Mouse (Mus musculus) adrenal gland, adult 18-20 months (tissue): Measurements from ENCODE around the gene Myo3b. TPM values are rescaled to one million over a fixed set of nuclear protein-coding genes. Genes with fewer than 3 reads are reported as not detected.

Source experiments
- DNase-seq, 2 experiments: peaks; one replicate each; pipeline ENCODE4 v3.0.0; 2021 to 2022; ENCODE audit warnings: low spot score in 2 of 2
- total RNA-seq, 2 experiments: library from RNA; stranded (reverse); gene quantifications; 1 replicate in 1 of 2; 2 replicates in 1 of 2; pipeline ENCODE4 v1.2.3; 2021

Myo3b gene
- total RNA-seq, 2 experiments from 2014 or later: not detected

DNA sequence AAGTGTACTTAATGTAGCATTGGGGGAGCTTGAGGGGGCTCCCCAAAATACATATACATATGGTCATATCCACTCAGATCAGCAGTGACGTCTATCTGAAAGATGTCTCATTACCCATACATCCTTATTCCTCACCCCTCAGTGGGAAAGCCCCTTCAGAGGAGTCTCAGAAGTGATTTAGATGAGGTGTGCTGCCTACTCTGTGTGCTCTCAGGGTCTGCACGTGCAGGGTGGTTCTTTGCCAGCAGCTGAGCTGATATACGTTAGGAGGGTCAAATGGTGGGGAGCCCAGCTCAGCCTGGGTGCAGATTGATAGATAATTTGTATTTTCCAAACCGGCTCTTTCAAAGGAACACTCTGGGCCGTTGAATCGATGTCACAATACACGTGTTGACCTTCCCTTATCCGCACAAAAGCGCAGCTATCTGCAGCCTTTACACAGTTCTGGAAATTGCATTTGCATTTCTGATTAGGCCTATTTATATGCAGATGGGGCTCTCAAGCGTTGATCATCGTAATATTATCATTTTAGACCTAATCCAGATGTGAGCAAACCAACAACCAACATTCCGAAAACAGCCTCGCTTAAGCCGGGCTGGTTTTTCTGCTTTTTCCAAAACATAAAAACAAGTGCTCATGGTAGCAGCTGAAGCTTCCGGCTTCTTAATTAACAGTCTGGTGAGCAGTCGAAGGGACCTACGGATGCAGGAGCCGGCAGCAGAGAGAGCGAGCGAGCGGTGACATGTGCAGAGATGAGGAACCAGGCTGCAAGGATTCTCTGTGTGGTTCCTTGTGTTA, 88.6 kb downstream of the Myo3b start:
- DNase-seq: no peak

DNA sequence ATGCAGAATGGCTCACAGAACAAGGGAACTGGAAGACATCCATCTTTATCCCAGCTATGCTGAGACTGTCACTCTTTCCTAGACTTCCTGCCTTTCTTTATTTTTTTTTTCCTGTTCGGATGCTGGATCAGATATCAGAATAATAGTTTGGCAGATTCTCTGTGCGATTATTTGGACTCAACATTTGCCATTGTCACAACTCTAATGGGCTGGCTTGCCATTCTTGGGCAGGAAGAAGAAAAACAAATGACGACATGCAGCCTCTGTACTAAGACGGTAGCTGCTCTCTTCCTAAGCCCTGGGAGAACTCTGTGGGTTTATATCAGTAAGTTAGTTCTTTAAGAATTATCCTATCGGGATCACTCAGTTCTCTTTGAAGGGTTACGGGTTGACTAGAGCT, 89.7 kb downstream of the Myo3b start:
- no peak for DNase-seq

DNA sequence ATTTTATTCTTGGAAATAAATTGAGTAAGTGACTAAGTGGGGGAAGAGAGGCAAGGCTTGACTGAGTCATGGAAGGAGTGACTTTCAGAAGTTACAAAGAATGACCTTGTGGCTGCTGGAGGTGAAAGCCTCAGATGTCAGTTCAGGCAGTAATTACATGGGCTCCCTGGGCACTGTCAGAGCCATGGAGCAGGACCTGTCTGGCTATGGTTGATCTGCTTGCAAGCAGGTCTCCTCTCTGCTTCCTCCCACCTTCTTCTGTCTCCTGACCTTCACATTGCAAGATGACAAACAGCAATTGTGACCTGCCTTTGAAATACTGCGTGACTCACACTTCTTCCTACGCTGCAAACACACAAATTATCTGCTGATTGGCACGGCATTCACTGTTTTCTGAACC, 90.6 kb downstream of the Myo3b start:
- DNase-seq: peak in 1 of 2 experiments; percentile 63

DNA sequence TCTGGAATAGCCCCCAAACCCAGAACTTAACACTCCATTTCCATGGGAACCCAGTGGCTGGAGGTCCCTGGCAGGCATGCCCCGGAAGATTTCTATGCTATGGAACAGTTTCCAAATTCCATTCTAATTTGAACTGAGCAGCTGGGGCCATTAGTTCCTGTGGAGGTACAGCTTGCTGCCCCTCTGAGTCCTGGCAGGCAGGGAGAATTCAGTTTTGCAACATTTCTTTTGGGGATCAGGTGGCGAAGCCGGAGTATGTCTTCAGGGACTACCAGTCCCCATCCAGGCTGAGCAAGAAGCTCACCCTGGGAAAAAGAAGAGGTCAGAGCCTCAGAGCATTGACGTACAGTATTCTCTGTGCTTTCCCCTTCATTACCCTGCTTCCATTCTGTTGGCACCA, 94.4 kb downstream of the Myo3b start:
- no peak for DNase-seq

DNA sequence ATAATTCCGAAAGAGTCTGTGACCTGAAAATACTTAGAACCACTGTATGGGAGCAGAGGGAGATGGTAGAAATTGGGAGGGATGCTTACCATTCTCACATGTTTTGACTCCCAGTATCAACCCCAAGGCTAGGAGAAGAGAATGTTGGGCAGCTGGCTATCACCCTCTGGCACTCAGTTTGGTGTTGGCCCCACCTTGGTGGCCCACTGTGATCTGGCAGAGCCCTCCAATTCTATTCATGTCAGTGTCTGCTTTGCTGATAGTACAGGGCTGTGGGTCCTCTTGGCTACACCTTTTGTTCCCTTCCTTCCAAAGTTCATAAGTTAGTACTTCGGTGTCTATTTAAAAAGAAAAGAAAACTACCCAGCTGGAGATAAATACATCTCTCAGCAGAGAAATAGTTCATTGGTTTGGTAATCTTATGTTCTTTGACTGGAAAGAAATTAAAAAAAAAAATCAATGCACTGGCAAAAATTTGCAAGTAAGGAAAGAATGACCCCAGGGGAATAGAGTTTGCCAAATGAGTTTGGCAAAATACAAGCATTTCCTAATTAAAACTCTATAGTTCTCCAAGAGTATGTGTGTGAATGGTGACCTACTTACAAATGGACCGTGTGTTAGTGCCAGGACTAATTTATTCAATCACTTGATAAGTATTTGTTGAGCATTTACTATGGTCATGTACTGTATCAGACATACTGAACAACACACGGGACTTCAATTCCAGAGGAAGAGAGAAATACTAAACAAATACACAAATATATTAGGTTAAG, 98.5 kb downstream of the Myo3b start:
- no peak for DNase-seq

DNA sequence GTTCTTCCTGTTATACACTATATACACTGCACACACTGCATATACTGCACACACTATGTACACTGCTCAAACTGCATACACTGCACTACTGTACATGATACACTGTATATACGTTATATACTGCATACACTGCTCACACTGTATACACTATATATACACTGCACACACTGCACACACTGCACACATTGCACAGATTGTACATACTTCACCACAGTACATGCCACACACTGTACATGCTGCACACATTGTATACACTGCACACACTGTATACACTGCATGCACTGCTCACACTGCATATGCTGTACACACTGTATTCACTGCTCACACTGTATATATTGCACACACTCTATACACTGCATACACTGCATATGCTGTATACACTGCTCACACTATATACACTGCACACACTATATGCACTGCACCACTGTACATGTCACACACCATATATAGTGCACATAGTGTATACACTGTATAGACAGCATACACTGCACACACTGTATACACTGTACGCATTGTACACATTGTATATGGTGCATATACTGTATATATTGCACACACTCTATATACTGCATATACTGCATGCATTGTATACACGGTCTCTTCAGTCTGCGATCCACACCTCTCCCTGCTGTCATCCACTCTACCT, 104.7 kb downstream of the Myo3b start:
- DNase-seq: no peak

DNA sequence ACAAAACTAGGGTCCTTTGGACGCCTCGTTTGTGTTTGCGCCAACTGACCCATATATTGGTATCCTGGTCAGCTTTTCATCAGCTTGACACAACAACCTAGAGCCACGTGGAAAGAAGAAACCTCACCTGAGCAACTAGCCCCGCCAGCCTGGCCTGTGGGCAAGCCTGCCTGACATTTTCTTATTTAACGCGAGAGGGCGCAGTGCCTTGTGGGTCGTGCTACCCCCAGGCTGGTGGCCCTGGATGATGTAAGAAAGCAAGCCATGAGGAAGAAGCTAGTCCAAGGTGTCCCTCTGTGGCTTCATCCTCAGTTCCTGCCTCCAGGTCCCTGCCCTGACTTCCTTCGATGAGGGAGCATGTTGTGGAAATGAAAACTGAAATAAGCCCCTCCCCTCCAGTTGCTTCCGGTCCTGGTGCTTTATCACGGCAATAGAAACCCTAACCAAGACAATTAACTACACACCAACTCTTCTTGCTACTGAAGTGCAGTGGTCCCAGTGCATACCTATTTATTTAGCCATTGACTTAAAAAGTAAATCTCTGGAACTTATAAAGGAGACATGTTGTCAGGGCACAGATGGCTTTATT, 108.2 kb downstream of the Myo3b start:
- no peak for DNase-seq

DNA sequence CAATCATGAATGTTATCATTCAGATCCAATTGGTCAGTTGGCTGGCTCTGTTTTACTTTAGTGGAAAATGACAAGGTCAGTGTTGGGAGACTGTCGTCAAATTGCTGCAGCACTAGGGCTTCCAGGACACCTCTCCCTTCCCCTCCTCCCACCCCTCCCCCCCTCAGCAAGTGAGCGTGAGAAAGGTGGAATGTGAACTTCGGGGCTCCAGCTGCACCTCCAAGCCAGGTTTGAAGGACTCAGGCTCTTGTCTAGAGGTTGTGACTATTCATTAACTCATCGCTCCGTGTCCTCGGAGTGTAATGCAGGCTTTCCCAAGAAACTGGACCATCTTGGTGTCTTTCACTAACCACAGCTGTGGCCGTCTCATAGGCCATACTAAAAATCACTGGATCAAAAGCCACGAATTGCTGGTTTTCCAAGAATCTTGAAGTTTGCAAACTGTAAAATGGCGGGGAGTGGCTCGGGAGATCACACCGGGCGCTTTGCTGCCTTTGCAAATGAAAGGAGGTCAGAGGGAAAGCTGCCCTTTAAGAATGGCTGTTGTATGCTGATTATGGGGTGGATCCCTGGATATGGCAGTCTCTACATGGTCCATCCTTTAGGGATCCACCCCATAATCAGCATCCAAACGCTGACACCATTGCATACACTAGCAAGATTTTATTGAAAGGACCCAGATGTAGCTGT, 110.0 kb downstream of the Myo3b start:
- DNase-seq: no peak

DNA sequence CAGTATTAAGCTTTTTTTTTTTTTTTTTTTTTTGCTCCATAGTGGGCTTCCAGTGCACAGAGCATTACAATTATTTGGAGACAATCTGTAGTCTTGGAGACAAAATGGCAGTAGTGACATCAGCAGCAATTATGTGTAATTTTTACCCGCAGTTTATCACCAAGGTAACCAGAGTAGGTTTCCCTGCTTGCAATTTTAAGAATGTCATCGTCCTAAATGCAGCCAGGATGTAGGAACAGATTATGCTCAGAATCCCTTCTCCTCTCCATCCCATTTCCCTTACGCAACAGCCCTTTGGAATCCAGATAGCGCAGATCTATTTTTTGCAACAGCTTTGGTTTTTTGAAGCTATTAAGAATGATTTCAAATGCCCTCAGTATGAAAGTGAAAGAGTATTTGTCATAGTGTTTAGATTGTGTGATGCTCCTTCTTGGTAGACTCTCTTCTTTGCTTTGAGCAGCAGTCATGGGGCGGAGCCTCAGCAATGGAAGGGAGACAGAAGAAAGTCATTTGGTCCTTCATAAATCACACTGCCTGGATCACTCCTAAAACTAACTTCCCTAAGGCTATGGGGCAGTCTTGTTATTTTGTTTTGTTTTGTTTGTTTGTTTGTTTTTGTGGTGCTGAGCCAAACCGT, 111.6 kb downstream of the Myo3b start:
- no peak for DNase-seq

DNA sequence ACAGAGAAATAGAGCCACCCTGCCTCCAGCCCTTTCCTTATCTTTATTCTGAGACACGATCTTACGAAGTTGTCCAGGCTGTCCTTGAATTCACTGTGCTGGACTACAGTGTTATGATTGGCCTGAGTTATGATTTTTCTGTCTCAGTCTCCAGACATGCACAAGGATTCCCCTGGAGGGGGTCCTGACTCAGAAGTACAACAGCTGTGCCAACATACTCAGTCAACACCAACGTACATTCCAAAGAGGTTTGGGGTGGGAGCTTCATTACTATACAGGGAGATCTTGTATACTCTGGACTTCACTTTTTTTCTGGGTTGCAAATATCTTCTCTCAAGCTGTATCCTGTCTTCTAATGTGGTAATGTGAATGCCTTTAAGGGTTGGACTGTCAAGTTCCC, 113.0 kb downstream of the Myo3b start:
- no peak for DNase-seq

DNA sequence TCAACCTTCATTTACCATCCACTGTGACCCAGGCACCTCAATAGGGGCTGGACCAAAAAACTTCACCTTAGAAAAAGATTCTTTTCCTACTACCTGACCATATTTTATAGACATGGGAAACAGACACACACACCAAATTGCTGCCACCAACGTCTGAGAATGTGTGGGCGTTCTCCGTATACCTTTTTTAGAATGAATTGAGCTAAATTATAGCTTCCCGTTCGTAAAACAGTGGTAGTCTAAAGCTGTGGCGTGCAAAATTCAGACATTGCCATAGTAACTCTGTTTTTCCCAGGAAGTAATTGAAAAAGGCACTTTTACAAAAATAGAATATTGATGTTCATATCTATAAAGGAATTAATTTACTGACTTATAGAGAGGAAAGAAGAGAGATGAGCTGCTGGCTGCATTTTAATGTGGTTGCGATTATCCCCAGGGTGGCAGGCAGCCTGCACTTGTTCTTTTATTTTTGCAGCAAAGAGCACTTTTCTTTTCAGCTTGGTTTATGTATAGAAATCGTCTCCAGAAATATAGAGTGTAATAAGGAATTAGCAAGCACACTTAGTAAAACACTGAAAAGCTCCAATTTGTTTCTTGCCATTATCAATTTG, 116.4 kb downstream of the Myo3b start:
- DNase-seq: no peak

DNA sequence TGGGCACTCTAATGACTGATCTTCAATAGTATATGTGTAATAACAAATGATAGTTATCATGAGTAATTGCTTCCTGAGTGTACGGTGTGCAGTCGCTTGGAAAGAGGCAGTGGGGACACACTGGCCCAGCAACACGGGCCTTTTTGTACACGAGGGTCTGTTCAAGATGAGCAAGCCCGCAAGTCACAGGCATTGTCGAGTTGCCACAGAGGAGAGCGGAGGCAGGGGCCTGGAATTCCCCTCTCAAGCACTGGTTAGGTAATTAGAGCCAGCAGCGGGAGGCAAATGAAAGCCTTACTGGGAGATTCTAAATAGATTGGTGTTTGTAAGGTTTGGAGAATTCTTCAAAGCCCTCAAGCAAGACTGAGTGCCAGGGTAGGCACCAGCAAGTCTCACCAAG, 120.6 kb downstream of the Myo3b start:
- DNase-seq: no peak

DNA sequence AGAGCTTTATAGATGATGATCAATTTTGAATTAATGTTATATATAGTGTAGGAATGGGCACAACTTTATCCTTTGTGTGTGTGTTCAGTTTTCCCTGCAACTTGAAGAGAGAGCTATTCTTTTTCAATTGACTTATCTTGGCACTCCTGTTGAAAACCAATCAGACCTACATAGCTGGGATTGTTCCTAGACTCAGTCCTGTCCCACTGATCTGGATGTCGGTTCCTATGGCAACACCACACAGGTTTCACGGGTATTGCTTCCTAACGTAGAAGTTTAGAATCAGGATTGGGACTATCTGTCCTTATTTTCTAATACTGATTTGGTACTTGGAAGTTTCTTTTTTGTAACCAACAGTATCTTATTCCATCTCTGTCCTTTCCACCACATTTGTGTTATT, 127.3 kb downstream of the Myo3b start:
- DNase-seq: no peak

DNA sequence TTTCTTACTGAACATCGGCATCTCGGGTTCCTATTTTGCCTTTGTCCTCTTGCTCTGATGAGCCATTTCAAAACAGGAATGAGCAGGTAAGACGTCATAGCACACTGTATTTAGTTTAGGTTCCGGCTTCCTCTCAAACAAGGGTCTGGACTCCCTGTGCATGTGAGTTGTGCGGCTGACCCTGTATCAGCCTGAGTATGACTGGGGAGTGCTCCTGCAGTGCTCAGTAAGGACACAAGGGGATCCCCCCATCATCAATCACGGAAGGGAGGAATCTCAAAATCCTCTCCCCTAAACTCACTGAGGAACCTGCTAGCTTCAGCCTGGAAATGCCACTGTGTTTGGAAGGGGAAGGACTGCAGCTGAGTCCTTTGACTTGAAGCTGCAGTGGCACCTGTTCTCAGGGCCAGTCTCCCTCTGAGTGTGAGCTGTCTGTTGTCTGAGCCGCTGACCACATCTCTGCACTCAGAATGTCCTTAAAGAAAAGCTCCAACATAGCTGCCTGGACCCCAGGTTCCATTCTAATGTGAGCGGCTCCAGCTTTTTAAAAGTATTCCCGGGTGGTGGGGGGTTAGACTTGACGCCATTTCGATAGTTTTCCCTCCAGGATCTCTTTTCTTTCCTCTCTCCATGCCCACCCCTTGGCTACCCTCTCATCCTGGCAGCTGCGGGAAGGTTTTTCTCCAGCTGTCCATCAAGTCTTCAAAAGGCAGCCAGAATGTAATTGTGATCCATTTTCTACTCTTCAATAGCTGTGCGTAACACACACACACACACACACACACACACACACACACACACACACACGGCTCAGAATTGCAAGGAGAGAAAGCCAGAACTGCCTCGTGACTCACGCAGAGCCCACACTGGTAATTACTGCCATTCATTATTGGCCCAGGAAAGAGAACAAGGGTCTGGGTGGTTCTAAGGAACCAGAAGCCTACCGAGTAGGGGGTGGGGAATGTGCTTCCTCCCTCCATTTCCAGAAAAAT, 129.3 kb downstream of the Myo3b start:
- no peak for DNase-seq

DNA sequence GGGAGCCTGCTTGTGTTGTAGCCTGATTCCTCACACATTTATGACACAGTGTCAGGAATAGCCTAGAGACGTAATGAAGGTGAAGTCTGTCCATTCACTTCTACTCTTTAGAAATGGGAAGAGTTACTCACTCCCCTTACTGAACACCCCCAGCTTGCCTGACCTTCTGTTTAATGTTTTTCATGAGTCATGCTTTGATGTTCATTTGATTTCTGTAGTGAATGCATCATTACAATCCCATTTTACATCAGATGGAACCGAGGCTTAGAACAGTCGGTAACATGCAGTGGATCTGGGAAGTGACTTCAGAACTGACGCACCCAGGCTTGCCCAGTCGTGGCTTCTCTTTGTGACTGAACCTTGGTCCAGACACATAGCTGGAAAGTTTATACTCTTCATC, 131.5 kb downstream of the Myo3b start:
- no peak for DNase-seq

DNA sequence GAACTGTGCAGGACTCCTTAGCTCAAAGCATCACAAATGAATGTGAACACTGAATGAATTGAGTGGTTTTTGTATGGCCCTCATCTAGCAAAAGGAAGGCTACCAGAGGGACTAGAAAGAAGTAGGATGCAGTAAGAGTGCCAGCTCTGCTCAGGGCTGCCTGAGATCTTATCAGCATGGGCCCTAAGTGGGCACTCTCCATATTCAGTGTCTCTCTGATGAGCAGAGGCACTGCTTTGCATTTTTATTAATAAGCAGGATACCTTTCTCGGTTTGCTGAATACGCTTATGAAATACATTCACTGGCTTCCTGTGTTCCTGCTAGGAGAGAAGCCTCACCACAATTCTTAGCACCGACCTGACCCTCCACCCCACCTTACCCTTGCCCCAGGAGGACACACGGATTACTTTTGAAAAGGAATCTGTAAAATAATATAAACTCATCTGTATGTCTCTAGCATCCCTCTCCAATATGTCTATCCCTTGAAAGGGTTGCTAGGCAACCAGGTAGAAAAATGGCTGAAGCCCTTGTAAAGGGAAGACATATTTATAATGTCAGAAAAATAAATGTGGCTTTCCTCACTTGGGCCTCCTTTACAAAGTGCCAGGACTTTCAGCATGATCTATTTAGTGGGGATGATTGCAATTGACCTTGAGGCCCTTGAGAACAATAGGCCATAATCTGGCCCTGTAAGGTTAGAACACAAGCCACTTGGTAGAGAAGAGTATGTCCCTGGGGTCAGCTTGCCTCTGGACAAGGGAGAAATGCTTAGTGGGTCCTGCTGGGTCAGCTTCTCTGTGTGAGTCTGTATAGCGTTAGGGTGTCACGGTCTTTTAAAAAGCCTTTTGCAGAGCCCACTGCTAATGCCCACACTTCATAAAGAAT, 138.1 kb downstream of the Myo3b start:
- no peak for DNase-seq

DNA sequence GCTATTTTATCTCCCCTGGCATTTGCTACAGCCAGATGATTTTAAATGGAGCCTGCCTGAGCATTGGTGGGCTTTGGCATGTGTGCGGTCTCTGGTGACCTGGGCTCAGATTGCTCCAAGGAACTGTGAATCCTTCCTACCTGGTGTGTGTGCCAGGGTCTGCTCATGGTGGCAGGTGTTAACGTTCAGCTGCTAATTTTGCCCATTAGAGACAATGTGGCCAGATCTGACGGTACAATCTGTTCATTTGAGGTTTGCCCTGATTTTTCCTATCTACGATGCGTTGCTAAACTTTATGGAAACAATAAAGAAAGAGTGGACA, 138.7 kb downstream of the Myo3b start:
- DNase-seq: no peak

DNA sequence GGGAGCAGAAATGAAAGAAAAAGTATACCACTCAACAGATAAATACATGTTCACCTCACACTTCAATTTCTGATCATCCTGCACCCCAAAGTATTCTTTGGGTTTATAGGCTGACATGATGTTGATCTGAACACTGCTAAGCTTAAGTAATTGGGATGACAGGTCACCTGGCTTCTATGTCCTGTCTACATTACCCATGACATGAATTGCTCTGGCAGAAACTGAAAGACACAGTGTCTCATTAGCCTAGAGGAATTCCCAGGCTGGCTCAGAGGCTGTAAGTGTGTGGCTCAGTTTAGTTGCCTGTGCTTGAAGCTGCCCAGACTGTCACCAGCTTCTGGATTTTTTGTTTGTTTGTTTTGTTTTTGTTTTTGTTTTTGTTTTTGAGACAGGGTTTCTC, 139.3 kb downstream of the Myo3b start:
- no peak for DNase-seq
